Mouse (Mus musculus) testis, adult 2 months (tissue): ENCODE data around the gene Pyroxd1. TPM values are rescaled to one million over a fixed set of nuclear protein-coding genes. Genes with fewer than 3 reads are reported as not detected.
A peak's percentile ranks its signal among the peaks of the same experiment; 100 is the strongest.
"Not testable (repeated sequence)": the region's sequence is repeated elsewhere in the genome, so short reads cannot be mapped to it uniquely, and the experiment has no call there.

Experiments
- H3K27ac ChIP-seq: fragments of 200-500 bp; 2 replicates; pipeline ENCODE4 v1.5.1; 2012; ENCODE audit warnings: low read depth, low read length; ENCODE audit not compliant: control insufficient read depth, insufficient read depth
- H3K27me3 ChIP-seq: fragments of 200-500 bp; 2 replicates; pipeline ENCODE4 v1.6.1; 2012; ENCODE audit warnings: mild to moderate bottlenecking, low read length, moderate library complexity; ENCODE audit not compliant: control insufficient read depth, insufficient read depth
- H3K36me3 ChIP-seq: fragments of 200-500 bp; 2 replicates; pipeline ENCODE4 v1.6.1; 2012; ENCODE audit warnings: mild to moderate bottlenecking, low read length; ENCODE audit not compliant: control insufficient read depth, insufficient read depth
- H3K4me1 ChIP-seq: fragments of 200-500 bp; 2 replicates; pipeline ENCODE4 v1.6.1; 2012; ENCODE audit warnings: low read length; ENCODE audit not compliant: control insufficient read depth, insufficient read depth
- H3K4me3 ChIP-seq: fragments of 200-500 bp; 2 replicates; pipeline ENCODE4 v1.5.1; 2012; ENCODE audit warnings: low read depth, mild to moderate bottlenecking, low read length, moderate library complexity, mixed read lengths; ENCODE audit not compliant: control insufficient read depth
- CTCF ChIP-seq: fragments of 200-500 bp; IDR thresholded peaks from 2 replicates; pipeline ENCODE4 v1.5.1; 2012; ENCODE audit warnings: low read depth, mild to moderate bottlenecking, inconsistent platforms, low read length, moderate library complexity; ENCODE audit not compliant: control insufficient read depth, insufficient read depth, insufficient replicate concordance
- POLR2A ChIP-seq: fragments of 200-500 bp; IDR thresholded peaks from 2 replicates; pipeline ENCODE4 v1.6.1; 2012; ENCODE audit warnings: low read depth, mild to moderate bottlenecking, inconsistent platforms, low read length, moderate library complexity; ENCODE audit not compliant: control insufficient read depth
- polyA plus RNA-seq: library from polyadenylated mRNA; depleted of rRNA; stranded (reverse); fragments of >200 nt; gene quantifications from 2 replicates; pipeline ENCODE4 v1.2.3, GENCODE M21; 2012

Gene Pyroxd1
- polyA plus RNA-seq, 1 experiment = 6.3 TPM

GRCm38 (mm10) chr6:142338961-142339360 is 6.5 kb upstream of the Pyroxd1 start:
- Histone ChIP-seq H3K36me3 (no peaks in the 10 kb centered on the region), H3K27ac (no peak overlapping the region)

GRCm38 (mm10) chr6:142339576-142339975 is 5.9 kb upstream of the Pyroxd1 start:
- TF ChIP-seq POLR2A (no peak), CTCF (no peak)
- Histone ChIP-seq H3K4me1 (no peaks in the 10 kb centered on the region), H3K36me3 (no peaks in the 10 kb centered on the region), H3K27me3 (no peaks in the 10 kb centered on the region), H3K27ac (no peak overlapping the region), H3K4me3 (no peak overlapping the region)

More at GRCm38 (mm10) chr6:142338961-142339360, 6.5 kb upstream of the Pyroxd1 start:
- Histone ChIP-seq H3K27me3 (no peaks in the 10 kb centered on the region), H3K4me3 (no peak overlapping the region), H3K4me1 (no peaks in the 10 kb centered on the region)
- TF ChIP-seq POLR2A (no peak), CTCF (no peak)

- no peaks in the 10 kb centered on the region for H3K27me3 ChIP-seq
- no peak overlapping the region for H3K4me3 ChIP-seq
- no peak for TF ChIP-seq POLR2A
- TF ChIP-seq CTCF = no peak
- no peak overlapping the region for H3K27ac ChIP-seq
- H3K4me1 ChIP-seq = peaks cover 2% of the 10 kb centered on the region; the same call in 1 of the 2 replicates
- no peaks in the 10 kb centered on the region for H3K36me3 ChIP-seq
Measured at GRCm38 (mm10) chr6:142343561-142343960, 1.9 kb upstream of the Pyroxd1 start.

- H3K4me3 ChIP-seq = peak overlapping the region; percentile 99; the same call in 1 of the 2 replicates
- no peaks in the 10 kb centered on the region for H3K27me3 ChIP-seq
- H3K36me3 ChIP-seq = no peaks in the 10 kb centered on the region; the same call in 1 of the 2 replicates
- H3K4me1 ChIP-seq = peaks cover 2% of the 10 kb centered on the region; the same call in 1 of the 2 replicates
- peak overlapping the region; percentile 94; the same call in 1 of the 2 replicates for H3K27ac ChIP-seq
- TF ChIP-seq CTCF = no peak
- TF ChIP-seq POLR2A = no peak
Measured at GRCm38 (mm10) chr6:142346181-142347110, 992 bp downstream of the Pyroxd1 start.

- no peak overlapping the region for H3K4me3 ChIP-seq
- no peaks in the 10 kb centered on the region for H3K27me3 ChIP-seq
- no peak overlapping the region for H3K27ac ChIP-seq
- TF ChIP-seq CTCF = no peak
- TF ChIP-seq POLR2A = no peak
- H3K36me3 ChIP-seq = peaks cover 1% of the 10 kb centered on the region
- H3K4me1 ChIP-seq = peaks cover 2% of the 10 kb centered on the region; the same call in 1 of the 2 replicates
Measured at GRCm38 (mm10) chr6:142347431-142348385, 2.3 kb downstream of the Pyroxd1 start.

- H3K27me3 ChIP-seq, H3K4me1 ChIP-seq, H3K27ac ChIP-seq, H3K36me3 ChIP-seq, H3K4me3 ChIP-seq: not testable (repeated sequence)
Measured at GRCm38 (mm10) chr6:142352099-142352498, 6.6 kb downstream of the Pyroxd1 start.

GRCm38 (mm10) chr6:142357106-142357505 is 11.7 kb downstream of the Pyroxd1 start:
- Histone ChIP-seq H3K27me3 (no peaks in the 10 kb centered on the region), H3K4me1 (no peaks in the 10 kb centered on the region), H3K4me3 (no peak overlapping the region), H3K36me3 (peaks cover 6% of the 10 kb centered on the region), H3K27ac (no peak overlapping the region)
- TF ChIP-seq CTCF (no peak), POLR2A (no peak)
